Mouse (Mus musculus): ENCODE results near the gene Luzp1.

The Luzp1 gene

DNA sequence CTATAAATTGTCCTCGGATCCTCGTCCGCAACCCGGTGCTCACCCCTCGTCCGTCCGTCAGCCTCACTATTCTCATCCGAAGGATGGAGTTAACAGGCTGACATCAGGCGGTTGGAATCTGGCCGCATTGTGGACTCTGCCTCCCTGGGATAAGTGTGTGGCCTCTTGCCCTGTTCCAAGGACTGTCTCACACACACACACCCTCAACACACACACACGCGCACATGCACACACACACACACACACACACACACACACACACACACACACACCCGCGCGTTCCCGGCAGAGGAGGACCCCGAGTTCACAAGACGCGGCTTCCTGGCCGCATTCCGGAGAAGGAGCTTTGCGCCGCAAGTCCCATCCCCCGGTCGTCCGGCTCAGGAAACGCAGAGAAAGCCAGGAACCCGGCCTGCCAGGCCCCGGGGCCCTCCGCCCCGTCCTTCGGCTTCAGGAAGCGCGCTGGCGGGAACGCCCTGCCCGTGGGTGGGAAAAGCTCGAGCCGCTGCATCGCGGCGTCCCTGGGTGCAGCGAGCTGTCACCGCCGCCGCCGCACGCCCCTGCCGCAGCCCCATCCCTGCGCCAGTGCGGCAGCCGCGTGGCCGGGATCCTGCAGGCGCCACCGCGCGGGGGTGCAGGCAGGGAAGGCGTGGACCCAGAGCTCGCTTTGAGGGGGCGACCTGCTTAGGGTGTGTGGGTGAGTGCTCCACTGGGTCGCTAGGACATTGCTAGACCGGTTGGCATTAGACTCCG, 7.3 kb upstream of the Luzp1 start, which contains the start of gene 6030445D17Rik:
Gene 6030445D17Rik (plus strand): TSS at position 165 of the 753 bp plus-strand sequence.
- DNase-seq (ENCODE audit: low read depth, low spot score): peak; percentile 65

DNA sequence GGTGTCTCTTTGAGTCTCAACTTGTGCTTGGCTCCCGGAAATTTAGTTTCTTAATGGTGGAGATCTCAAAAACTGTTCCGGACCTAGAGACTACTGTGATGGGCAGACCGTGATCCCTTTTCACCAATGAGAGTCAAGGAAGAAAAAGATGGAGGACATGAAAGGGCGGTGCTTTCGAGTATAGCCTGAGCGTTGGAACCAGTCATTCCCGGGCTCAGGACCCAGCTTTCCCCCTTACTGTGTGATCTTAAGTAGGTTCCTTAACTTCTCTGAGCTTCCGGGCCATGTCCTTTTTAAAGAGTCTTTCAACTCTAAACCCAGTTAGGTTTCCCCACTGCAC, 6.8 kb upstream of the Luzp1 start:
- DNase-seq (ENCODE audit: low read depth, low spot score): no peak

- no peak for DNase-seq (ENCODE audit: low read depth, low spot score)
These were observed 6.1 kb upstream of the Luzp1 start for GRCm38 (mm10) chr4:136463436-136463835.

DNA sequence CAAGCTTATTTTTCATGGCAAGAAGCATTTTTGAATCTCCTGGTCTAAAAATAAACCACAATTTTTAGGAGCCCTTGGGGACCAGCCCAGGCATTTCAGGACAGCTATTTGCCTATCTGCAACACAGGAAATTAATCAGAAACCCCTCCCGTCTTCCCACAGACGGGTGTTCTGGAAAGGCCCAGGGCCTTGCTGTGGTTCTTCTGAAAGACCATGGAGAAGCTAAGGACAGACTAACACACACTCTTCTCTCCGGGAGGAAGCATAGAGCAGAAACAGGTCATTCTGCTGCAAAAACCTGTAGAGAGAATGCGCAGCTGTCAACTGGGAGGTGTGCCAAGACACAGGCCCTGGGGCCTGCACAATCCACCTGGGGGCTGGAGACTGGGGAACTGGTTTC, 3.3 kb upstream of the Luzp1 start:
- no peak for DNase-seq (ENCODE audit: low read depth, low spot score)

- no peak for DNase-seq (ENCODE audit: low read depth, low spot score)
These were observed 821 bp upstream of the Luzp1 start for GRCm38 (mm10) chr4:136468553-136469327.

DNA sequence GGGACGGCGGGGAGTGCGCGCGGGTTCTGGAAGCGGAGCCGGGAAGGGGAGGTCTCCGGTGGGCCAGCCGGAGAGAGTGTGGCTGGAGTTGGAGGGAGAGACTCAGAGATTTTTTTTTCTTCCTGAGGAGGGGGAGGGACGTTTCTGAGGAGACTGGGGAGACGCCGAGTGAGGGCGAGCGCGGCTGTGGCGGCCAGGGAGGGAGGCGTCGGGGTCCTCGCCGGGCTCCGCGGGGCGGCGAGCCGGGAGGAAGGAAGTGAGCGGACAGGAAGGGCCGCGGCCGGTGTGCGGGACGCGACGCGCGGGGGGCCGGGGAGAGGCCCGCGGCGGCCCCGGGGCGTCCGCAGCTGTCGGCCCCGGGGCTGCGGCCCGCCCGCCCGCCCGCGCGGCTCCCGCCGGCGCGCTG, 383 bp downstream of the Luzp1 start:
- no peak for DNase-seq (ENCODE audit: low read depth, low spot score)

DNA sequence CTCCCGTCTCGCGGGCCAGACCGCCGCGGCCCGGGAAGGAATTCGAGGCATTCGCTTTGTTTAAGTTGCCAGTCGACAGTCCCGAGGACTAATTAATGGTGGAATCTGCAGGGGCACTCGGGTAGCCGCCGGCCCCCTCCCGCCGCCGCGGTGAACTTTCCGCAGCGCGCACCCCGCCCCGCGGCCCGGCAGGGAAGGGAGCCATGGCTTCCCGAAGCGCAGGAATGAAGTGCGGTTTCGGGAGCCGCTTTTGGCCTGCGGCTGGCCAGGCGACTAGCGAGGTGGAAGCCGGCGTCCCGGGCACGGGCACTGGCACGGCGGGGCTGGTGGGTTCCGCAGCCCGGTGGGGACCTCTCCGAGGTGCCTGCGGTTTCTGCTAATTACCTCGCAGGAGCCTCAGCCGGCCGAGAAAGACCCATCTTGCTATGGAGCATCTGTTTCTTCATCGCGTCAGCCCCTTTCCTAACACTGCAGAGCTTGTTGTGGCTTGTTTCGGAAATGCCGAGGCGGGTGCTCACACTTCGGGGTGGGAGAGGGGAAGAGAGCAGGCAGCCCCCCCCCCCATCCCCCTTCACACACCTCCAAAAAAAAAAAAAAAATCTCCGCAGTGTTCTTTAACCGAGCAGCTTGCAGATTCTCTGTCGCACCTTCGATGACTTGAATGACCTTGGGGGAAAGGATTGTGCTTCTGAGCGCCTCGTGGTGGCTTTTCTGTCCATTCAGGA, 948 bp downstream of the Luzp1 start:
- no peak for DNase-seq (ENCODE audit: low read depth, low spot score)

DNA sequence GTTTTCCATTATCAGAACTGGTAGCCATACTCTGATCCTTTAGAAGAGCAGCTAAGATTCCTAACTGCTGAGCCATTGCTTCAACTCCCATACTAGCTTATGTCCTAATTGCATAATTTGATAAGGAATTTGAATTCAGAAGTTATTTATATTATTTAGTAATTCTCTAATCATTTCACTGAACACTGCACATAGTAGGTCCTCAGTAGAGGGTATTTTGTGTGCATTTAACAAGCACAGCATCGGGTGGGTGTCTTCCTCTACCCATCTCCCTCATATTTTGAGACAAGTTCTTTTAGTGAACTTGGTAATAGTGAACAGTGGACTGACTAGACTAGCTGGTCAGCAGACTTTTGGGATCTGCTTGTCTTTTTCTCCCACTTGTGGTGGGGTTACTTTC, 7.1 kb downstream of the Luzp1 start:
- no peak for DNase-seq (ENCODE audit: low read depth, low spot score)

DNA sequence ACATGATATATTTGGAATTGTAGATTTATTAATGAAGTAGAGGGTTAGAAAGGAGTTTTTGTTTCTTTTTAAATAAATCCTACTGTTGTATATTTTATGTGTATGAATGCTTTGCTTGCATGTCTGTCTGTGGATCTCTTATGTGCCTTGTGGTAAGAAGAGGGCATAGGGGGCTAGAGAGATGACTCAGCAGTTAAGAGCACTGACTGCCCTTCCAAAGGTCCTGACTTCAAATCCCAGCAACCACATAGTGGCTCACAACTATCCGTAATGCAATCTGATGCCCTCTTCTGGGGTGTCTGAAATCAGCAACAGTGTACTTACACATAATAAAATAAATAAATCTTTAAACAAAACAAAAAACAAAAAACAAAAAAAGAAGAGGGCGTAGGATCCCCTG, 17.0 kb downstream of the Luzp1 start:
- no peak for DNase-seq (ENCODE audit: low read depth, low spot score)

- no peak for DNase-seq (ENCODE audit: low read depth, low spot score)
These were observed 26.4 kb downstream of the Luzp1 start for GRCm38 (mm10) chr4:136495993-136496392.

DNA sequence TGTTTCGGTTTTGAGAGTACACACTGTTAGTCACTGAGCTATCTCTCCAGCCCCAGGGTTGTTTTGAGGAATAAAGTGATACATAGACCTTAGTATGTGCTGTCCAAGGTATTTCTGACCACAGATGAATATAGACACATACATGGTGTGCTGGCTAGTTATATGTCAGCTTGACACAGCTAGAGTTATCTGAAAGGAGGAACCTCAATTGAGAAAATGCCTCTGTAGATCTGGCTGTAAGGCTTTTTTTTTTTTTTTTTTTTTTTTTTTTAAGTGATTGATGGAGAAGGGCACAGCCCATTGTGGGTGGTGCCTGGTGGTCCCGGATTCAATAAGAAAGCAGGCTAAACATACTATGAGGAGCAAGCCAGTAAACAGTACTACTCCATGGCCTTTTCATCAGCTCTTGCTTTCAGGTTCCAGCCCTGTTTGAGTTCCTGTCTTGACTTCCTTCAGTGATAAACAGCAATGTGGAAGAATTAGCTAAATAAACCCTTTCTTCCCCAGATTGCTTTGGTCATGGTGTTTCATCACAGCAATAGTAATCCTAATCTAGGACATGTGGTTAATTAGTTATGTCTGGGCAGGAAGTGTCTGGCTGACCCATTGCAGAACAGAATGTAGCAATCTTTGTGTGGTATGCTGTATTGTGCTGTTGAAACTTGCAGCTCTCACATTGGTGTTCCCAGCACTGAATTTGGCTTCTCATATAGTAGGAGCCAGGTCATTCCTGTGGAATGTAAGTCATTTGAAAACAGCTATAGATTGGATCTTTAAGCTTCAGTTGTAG, 36.1 kb downstream of the Luzp1 start:
- no peak for DNase-seq (ENCODE audit: low read depth, low spot score)

DNA sequence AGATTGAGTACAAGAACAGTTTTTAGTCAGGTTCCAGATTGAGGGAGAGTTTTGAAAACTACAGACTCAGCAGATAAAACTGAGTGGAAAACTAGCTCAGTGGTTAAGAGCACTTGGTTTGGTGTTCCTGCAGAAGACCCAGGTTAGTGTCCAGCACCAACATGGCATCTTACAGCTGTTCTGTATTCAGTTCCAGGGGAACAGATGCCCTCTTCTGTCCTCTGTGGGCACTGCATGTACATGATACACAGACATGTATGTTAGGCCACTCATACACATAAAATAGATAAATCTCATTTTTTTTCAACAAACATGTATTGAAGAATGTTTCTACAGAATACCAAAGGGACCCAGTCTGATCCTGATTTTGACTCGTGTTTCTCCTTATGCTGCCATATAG, 40.3 kb downstream of the Luzp1 start:
- no peak for DNase-seq (ENCODE audit: low read depth, low spot score)

GRCm38 (mm10) chr4:136511708-136512107, 42.1 kb downstream of the Luzp1 start:
- no peak for DNase-seq (ENCODE audit: low read depth, low spot score)

- no peak for DNase-seq (ENCODE audit: low read depth, low spot score)
These were observed 43.3 kb downstream of the Luzp1 start for GRCm38 (mm10) chr4:136512905-136513304.

GRCm38 (mm10) chr4:136518141-136518540, 48.6 kb downstream of the Luzp1 start:
- DNase-seq (ENCODE audit: low read depth, low spot score): no peak

DNA sequence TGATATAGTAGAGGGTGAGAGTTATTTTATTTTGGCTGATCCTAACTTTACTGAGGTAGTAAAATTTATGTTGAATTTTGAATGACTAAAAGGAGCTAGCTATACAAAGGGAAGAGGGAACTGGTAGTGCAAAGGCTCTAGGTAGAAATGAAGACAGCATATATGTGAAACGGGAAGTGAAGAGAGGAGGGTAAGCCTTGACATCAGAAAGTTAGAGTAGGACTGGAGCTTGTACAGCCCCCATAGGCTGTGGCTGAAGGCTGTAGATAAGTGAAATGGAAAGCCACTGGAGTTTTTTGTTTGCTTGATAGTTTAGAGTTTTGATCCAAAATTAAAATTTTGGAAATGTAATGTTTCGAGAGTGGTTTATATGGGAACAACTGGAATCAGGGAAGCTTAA, 49.0 kb downstream of the Luzp1 start:
- DNase-seq (ENCODE audit: low read depth, low spot score): no peak

DNA sequence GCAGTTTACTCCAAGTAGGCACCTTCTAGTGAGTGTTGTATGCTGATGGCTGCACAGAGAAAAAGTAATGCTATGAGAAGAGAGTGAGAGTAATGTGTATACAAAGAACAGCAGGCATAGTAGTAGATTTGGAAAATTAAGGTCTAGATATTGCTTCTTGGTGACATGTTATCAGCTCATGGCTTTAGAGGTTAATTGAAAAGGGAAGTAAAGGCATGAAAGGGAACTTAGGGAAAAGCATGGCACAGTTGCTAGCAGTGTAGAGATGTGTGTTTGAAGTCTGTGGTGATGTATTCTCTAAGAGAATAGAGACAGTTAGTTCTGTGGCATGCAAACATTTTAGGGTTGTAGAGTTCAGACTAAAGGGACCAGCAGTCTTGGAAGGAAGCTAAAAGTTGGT, 50.3 kb downstream of the Luzp1 start:
- DNase-seq (ENCODE audit: low read depth, low spot score): no peak

- DNase-seq (ENCODE audit: low read depth, low spot score): no peak
These were observed 52.3 kb downstream of the Luzp1 start for GRCm38 (mm10) chr4:136521898-136522297.

DNA sequence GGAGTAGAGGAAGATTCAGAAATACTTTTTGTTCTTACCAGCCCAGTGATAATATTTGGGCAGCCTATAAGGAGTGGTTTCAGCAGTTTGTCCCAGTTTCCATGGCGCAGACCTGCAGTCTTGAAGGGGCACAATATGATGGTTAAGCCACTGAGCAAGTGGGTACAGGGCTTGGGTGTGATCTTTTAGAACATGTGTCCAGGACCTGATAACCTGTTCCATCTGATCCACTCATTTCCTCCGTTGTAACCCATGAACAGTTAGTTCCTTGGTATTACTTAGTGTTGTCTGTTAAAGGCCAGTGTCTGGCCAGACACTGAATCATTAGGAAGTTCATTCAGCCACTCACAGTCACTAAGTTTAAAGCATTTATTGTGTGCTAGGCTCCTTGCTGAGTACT, 54.7 kb downstream of the Luzp1 start:
- DNase-seq (ENCODE audit: low read depth, low spot score): no peak

DNA sequence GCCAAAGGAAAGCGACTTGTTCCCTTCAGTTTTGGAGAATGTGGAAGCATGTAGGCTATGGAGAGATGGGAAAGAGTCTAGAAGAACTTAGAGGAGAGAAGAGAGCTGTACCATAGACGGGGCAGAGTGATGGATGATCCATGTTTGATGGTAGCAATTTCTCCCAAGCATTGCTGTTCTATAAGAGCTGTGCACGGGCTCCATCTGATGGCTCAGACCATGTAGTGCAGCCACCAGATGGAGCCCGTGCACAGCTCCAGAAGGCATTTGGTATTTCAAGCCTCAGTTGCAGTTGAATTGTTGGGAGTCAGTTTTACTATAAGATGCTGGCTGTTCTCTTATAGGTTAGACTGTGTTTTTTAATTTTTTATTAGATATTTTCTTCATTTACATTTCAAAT, 56.9 kb downstream of the Luzp1 start:
- peak; percentile 27 for DNase-seq (ENCODE audit: low read depth, low spot score)

DNA sequence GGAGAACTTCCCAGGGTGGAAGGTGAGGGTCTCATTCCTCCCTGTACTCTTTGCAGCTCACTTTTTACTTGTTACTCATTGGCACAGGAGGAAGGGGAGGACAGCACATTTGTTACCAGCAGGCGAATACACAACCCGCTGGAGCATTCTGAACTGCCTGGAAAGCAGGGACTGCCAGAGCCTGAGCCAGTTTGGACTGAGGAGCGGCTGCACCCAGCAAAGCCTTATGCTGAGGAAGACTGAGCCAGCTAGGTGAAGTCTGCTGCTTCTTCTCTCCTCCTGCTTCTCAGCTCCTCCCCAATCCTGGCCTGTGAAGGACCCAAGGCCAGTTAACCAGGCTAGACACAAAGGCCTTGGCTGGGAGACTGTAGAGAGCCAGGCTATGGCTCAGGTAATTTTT, 75.6 kb downstream of the Luzp1 start:
- no peak for DNase-seq (ENCODE audit: low read depth, low spot score)
